Mouse (Mus musculus) gastrocnemius, adult 18-20 months (tissue): Measurements from ENCODE around the gene 4931428L18Rik. TPM values are rescaled to one million over a fixed set of nuclear protein-coding genes. Genes with fewer than 3 reads are reported as not detected.

Experiments used
- DNase-seq: peaks from one replicate; pipeline ENCODE4 v3.0.0; 2021; ENCODE audit warnings: low spot score
- total RNA-seq, 2 experiments: library from RNA; stranded (reverse); gene quantifications; 2 replicates each; pipeline ENCODE4 v1.2.3; 2021

4931428L18Rik gene
- total RNA-seq, 2 experiments from 2014 or later = not detected

- DNase-seq = no peak
Observed at GRCm38 (mm10) chr1:31152799-31153426, 69.6 kb downstream of the 4931428L18Rik start.

DNA sequence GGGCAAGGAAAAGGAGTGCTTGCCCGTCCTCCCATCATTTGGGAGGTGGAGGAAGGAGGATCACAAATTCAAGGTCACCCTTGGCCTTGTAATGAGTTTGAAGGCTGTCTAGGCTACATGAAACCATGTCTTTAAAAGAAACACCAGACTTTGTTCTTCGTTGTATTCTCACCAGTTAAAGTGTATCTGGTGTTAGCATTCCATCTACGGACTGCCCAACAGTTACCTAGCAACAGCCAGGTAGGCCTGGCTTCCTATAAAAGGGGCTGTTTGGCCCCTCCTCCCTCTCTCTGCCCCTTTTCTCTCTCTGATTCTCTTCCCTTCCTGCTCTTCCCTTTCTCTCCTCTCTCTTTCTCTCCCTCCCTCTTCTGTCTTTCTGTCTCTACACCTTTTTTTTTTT, 71.9 kb downstream of the 4931428L18Rik start:
- no peak for DNase-seq

DNA sequence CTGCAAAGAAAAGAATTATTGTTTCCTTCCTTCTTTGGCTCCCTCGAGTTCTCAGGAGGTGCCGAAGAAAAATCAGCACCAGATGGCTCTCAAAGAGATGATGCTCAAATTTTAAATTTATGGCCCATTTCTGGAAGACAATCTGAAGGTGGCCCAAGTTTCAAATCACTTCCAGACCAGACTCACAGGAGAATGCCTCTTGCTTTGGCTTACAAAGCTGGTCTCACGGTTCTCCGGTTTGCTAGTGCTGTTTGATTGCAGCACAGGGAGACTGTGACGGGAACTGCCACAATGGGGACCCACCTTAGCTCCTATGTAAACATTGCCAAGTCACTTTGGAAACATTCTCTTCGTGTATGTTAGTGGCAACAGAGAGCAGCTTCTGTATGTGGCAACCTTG, 72.8 kb downstream of the 4931428L18Rik start:
- no peak for DNase-seq

- no peak for DNase-seq
Observed at GRCm38 (mm10) chr1:31143571-31143970, 78.9 kb downstream of the 4931428L18Rik start.

GRCm38 (mm10) chr1:31142288-31143094, 80.0 kb downstream of the 4931428L18Rik start:
- no peak for DNase-seq

- no peak for DNase-seq
Observed at GRCm38 (mm10) chr1:31138387-31138786, 84.1 kb downstream of the 4931428L18Rik start.

DNA sequence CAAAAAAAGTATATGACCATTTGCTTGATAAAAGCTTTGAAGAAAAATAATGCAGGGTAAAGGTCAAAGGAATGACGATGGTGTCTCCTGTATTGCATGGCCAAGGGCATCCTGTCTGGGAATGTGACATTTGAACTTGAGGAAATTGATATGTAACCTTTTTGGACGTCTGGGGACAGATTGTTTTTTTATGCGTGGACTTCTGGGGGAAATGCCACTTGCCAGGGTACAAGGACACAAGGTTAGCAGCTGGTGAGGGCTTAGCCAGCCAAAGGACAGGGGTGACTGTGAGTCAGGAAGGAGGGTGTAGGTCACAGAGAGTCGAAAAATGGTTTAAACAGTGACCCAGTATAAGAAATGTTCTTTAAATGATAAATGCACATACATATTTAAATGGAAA, 109.0 kb downstream of the 4931428L18Rik start:
- no peak for DNase-seq

DNA sequence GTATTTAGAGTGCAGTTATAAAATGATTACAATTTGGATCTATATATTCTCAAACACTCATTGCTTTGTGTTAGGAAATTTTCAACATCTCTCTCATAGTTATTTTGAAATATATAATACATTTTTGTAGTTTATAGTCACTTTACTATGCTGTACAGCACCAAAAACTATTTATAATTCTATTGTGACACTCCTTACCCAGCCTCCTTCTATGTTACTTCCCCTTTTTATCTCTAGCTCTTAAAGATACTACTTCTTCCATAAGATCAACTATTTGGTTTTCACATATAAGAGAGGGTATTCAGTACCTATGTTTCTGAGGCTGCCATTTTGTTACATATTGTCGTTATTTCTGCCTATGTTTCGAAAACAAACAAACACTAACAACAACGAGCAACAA, 114.5 kb downstream of the 4931428L18Rik start:
- DNase-seq = no peak

GRCm38 (mm10) chr1:31102863-31103657, 119.4 kb downstream of the 4931428L18Rik start:
- DNase-seq = no peak

DNA sequence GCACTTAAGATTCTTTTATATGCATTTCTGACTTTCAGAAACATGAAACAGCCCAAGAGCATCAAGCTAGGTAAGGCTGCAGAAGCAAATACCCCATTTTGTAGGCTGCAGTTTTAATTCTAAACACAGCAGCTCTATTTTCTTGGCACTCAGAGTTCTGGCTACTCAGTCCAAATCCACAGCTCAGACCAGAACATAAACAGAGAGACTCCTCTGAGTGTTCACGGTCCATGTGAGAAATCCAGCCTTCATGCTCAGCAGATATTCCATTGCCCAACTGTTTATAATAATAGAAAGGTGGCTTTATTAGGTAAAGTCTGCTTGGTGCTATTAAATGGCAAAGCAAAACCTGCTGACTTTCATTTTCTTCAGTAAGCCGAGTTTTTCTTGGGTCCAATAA, 120.2 kb downstream of the 4931428L18Rik start:
- DNase-seq = no peak

- DNase-seq = no peak
Observed at GRCm38 (mm10) chr1:31097208-31097607, 125.3 kb downstream of the 4931428L18Rik start.

- DNase-seq = no peak
Observed at GRCm38 (mm10) chr1:31096466-31096793, 126.1 kb downstream of the 4931428L18Rik start.

DNA sequence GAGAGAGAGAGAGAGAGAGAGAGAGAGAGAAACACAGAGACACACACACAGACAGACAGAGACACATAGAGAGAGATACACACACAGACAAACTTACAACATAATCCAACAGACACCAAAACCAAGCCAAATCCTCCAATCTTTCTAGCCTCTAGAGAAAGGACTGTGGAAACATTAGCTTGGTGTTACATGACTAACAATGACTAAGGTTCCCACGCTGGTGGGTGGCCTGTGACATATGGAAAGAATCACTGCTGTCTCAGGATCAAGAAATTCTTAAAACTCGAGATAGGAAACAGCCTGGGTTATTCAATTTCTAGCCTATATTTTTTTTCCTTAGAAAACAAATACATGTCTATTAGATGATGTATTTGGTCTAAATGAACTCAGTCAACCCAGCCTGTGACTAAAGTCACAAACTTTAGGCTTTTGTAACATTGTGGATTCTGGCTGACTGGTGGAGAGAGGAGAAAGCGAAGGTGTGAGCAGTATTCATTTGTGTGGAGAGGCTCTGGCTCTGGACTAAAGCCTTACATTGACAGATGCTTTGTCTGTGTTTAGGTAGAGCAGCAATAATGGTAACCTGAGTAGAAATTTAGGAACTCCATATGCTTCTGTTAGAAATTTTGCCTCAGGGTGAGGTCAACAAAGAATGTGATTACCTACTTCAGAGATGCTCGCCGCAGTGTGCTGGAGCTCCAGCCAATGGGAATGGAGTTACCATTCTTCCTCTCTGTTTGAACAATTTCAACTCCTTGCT, 126.6 kb downstream of the 4931428L18Rik start:
- DNase-seq = no peak

GRCm38 (mm10) chr1:31094792-31095191, 127.7 kb downstream of the 4931428L18Rik start:
- DNase-seq = no peak

DNA sequence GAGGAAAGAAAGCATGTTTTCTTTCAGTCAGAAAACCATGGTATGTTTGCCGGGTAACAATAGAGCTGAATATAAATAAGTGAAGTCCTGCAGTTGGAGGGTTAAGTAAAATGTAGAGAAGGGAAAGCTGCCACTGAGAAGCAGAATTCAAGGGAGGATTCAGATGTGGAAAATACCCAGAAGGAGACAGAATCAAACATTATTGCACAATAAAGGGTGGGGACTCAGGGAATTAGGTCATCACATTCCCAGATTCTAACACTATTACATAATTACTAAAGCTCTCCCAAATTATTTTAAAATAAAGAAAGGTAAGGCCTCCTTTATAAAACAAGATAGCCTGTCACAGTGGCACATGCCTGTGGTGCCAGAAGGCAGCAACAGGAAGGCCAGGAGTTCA, 128.5 kb downstream of the 4931428L18Rik start:
- peak; percentile 48 for DNase-seq

DNA sequence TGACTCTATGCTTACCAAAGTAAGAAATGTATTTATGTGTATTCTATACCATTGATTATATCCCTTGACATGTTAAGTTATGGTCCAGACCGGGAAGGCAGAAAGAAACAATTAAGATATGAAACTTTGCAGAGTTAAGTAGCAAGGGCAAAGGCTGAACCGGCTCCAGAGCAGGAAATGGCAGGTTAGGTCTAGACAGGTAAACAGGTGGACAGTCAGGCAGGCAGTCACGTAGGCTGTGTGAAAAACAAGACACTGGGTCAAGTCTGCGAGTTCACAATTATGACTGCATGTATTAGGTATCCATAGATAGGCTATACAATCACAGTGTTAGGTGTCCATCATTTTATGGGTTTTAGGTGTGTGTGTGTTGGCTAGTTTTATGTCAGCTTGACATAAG, 133.8 kb downstream of the 4931428L18Rik start:
- no peak for DNase-seq

GRCm38 (mm10) chr1:31072523-31073370, 149.7 kb downstream of the 4931428L18Rik start:
- DNase-seq = no peak

DNA sequence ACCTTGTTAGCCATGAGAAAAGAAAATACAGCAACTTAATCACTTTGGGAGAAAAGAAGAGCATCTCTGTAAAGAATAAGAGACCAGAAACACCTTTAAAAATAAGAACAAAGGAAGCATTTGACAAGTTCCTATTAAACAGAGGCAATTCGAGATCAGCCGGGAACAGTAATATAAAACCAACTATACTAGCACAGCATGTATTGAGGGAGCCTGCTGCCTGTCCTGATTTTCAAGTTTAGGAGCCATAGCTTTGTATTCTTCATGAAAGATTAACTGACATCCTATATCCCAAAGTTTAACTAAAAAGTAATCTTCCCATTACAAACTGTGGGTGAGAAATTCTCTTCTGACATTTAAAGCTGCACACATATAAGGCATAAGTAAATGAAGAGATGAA, 151.3 kb downstream of the 4931428L18Rik start:
- no peak for DNase-seq

- no peak for DNase-seq
Observed at GRCm38 (mm10) chr1:31064817-31065740, 157.4 kb downstream of the 4931428L18Rik start.

- no peak for DNase-seq
Observed at GRCm38 (mm10) chr1:31059806-31060205, 162.7 kb downstream of the 4931428L18Rik start.
